Mouse (Mus musculus) midbrain, embryonic 13.5 days (tissue): ENCODE results near the gene Cdyl. TPM values are rescaled to one million over a fixed set of nuclear protein-coding genes. Genes with fewer than 3 reads are reported as not detected.
A peak's percentile ranks its signal among the peaks of the same experiment; 100 is the strongest.

Experiments
- ATAC-seq: fragments of 200-750 bp; cut with Nextera tagmentation; 2 replicates; pipeline ENCODE4 v1.8.0; 2017; ENCODE audit warnings: mild to moderate bottlenecking, moderate TSS enrichment, moderate library complexity
- H3K27ac ChIP-seq: fragments of 300-500 bp; sonication (generic); 2 replicates; pipeline ENCODE4 v1.5.1; 2015; ENCODE audit warnings: inconsistent platforms, mild to moderate bottlenecking, moderate library complexity
- H3K27me3 ChIP-seq: fragments of 300-500 bp; sonication (generic); 2 replicates; pipeline ENCODE4 v1.6.1; 2015; ENCODE audit warnings: mild to moderate bottlenecking, inconsistent platforms
- H3K36me3 ChIP-seq: fragments of 300-500 bp; sonication (generic); 2 replicates; pipeline ENCODE4 v1.6.1; 2015; ENCODE audit warnings: mild to moderate bottlenecking, inconsistent platforms
- H3K4me1 ChIP-seq: fragments of 300-500 bp; sonication (generic); replicated peaks from 2 replicates; pipeline ENCODE4 v1.6.1; 2015; ENCODE audit warnings: inconsistent platforms
- H3K4me2 ChIP-seq: fragments of 300-500 bp; sonication (generic); replicated peaks from 2 replicates; pipeline ENCODE4 v1.6.1; 2015; ENCODE audit warnings: moderate library complexity, mild to moderate bottlenecking, inconsistent platforms
- H3K4me3 ChIP-seq: fragments of 300-500 bp; sonication (generic); replicated peaks from 2 replicates; pipeline ENCODE4 v1.5.1; 2015; ENCODE audit warnings: mild to moderate bottlenecking, inconsistent platforms
- H3K9ac ChIP-seq: fragments of 300-500 bp; sonication (generic); replicated peaks from 2 replicates; pipeline ENCODE4 v1.6.1; 2015; ENCODE audit warnings: mild to moderate bottlenecking, inconsistent platforms
- H3K9me3 ChIP-seq: fragments of 300-500 bp; sonication (generic); 2 replicates; pipeline ENCODE4 v1.6.1; 2016; ENCODE audit warnings: mild to moderate bottlenecking, inconsistent platforms
- WGBS: fragments of 180-500 bp; shearing (Covaris S2); methylation state at CpG from one replicate; pipeline ENCODE4 v1.1.7; 2015; 5-methylcytosine and 5-hydroxymethylcytosine counted together
- polyA plus RNA-seq: library from polyadenylated mRNA; unstranded; fragments of >200 nt; fragmentation: Nextera tagmentation; extraction: Ambion mirVana; gene quantifications from 2 replicates; pipeline ENCODE4 v1.2.1, GENCODE M21; 2015

Gene Cdyl
- polyA plus RNA-seq, 1 experiment from 2014 or later, result 5.3 TPM

GRCm38 (mm10) chr13:35743196-35743595 lies 83.6 kb downstream of the Cdyl start:
- Histone ChIP-seq H3K27ac (no peak overlapping the region), H3K4me3 (peak overlapping the region; percentile 90)
- ATAC-seq, result no peak

GRCm38 (mm10) chr13:35749194-35749593 lies 89.6 kb downstream of the Cdyl start:
- Histone ChIP-seq H3K27ac (no peak overlapping the region), H3K4me1 (no peaks in the 10 kb centered on the region), H3K9me3 (peaks cover 28% of the 10 kb centered on the region), H3K4me2 (no peak overlapping the region), H3K36me3 (0 out of 2 replicates have a peak, but pooled peaks cover 3% of the 10 kb centered on the region), H3K27me3 (no peaks in the 10 kb centered on the region), H3K9ac (no peak overlapping the region), H3K4me3 (no peak overlapping the region)
- WGBS, result 87% methylated on average over 4 of the region's 4 CpGs
- no peak for ATAC-seq

More at GRCm38 (mm10) chr13:35743196-35743595, 83.6 kb downstream of the Cdyl start:
- Histone ChIP-seq H3K4me2 (peak overlapping the region; percentile 92), H3K36me3 (0 out of 2 replicates have a peak, but pooled peaks cover 3% of the 10 kb centered on the region), H3K4me1 (peaks cover 24% of the 10 kb centered on the region), H3K27me3 (peaks cover 28% of the 10 kb centered on the region), H3K9me3 (peaks cover 22% of the 10 kb centered on the region), H3K9ac (no peak overlapping the region)
- 63% methylated on average over 1 of the region's 1 CpGs for WGBS

GRCm38 (mm10) chr13:35749680-35750079 lies 90.0 kb downstream of the Cdyl start:
- Histone ChIP-seq H3K4me2 (no peak overlapping the region), H3K9ac (no peak overlapping the region), H3K9me3 (peaks cover 28% of the 10 kb centered on the region), H3K27me3 (no peaks in the 10 kb centered on the region), H3K36me3 (0 out of 2 replicates have a peak, but pooled peaks cover 3% of the 10 kb centered on the region), H3K4me3 (no peak overlapping the region), H3K4me1 (no peaks in the 10 kb centered on the region), H3K27ac (no peak overlapping the region)
- WGBS, result 88% methylated on average over 5 of the region's 5 CpGs
- ATAC-seq, result no peak

- Histone ChIP-seq H3K9ac (no peak overlapping the region), H3K4me2 (no peak overlapping the region), H3K9me3 (peaks cover 14% of the 10 kb centered on the region; the same call in 1 of the 2 replicates), H3K27me3 (no peaks in the 10 kb centered on the region), H3K27ac (no peak overlapping the region), H3K4me3 (no peak overlapping the region), H3K36me3 (no peaks in the 10 kb centered on the region), H3K4me1 (no peaks in the 10 kb centered on the region)
- 90% methylated on average over 7 of the region's 7 CpGs for WGBS
- ATAC-seq, result no peak
These were observed 92.4 kb downstream of the Cdyl start for GRCm38 (mm10) chr13:35752046-35752445.

- Histone ChIP-seq H3K27ac (no peak overlapping the region), H3K4me1 (no peaks in the 10 kb centered on the region), H3K4me2 (no peak overlapping the region), H3K27me3 (no peaks in the 10 kb centered on the region), H3K9me3 (no peaks in the 10 kb centered on the region), H3K4me3 (no peak overlapping the region), H3K9ac (no peak overlapping the region), H3K36me3 (no peaks in the 10 kb centered on the region)
- no peak for ATAC-seq
- 93% methylated on average over 6 of the region's 6 CpGs for WGBS
These were observed 95.4 kb downstream of the Cdyl start for GRCm38 (mm10) chr13:35755002-35755401.

- H3K27me3 ChIP-seq, result no peaks in the 10 kb centered on the region
These were observed 96.1 kb downstream of the Cdyl start for GRCm38 (mm10) chr13:35755655-35756283.

GRCm38 (mm10) chr13:35756393-35757338 lies 97.0 kb downstream of the Cdyl start:
- H3K4me2 ChIP-seq, result no peak overlapping the region
- H3K9me3 ChIP-seq, result no peaks in the 10 kb centered on the region
- no peak overlapping the region for H3K4me3 ChIP-seq
- H3K36me3 ChIP-seq, result no peaks in the 10 kb centered on the region
- H3K27me3 ChIP-seq, result no peaks in the 10 kb centered on the region
- no peak overlapping the region for H3K27ac ChIP-seq
- no peak overlapping the region for H3K9ac ChIP-seq
- 93% methylated on average over 21 of the region's 21 CpGs for WGBS
- no peak for ATAC-seq
- H3K4me1 ChIP-seq, result no peaks in the 10 kb centered on the region

More at GRCm38 (mm10) chr13:35755655-35756283, 96.1 kb downstream of the Cdyl start:
- Histone ChIP-seq H3K4me2 (no peak overlapping the region), H3K9ac (no peak overlapping the region), H3K9me3 (no peaks in the 10 kb centered on the region), H3K27ac (no peak overlapping the region), H3K36me3 (no peaks in the 10 kb centered on the region), H3K4me1 (no peaks in the 10 kb centered on the region), H3K4me3 (no peak overlapping the region)
- 84% methylated on average over 8 of the region's 8 CpGs for WGBS
- no peak for ATAC-seq

GRCm38 (mm10) chr13:35760372-35760771 lies 100.7 kb downstream of the Cdyl start:
- H3K4me3 ChIP-seq, result no peak overlapping the region
- H3K4me2 ChIP-seq, result no peak overlapping the region
- H3K36me3 ChIP-seq, result no peaks in the 10 kb centered on the region
- H3K9me3 ChIP-seq, result 0 out of 2 replicates have a peak, but pooled peaks cover 3% of the 10 kb centered on the region
- no peak for ATAC-seq
- H3K27me3 ChIP-seq, result no peaks in the 10 kb centered on the region
- H3K9ac ChIP-seq, result no peak overlapping the region
- H3K27ac ChIP-seq, result no peak overlapping the region
- H3K4me1 ChIP-seq, result peaks cover 2% of the 10 kb centered on the region; the same call in 1 of the 2 replicates
- WGBS, result 93% methylated on average over 2 of the region's 2 CpGs

GRCm38 (mm10) chr13:35764559-35764958 lies 104.9 kb downstream of the Cdyl start:
- 62% methylated on average over 3 of the region's 3 CpGs for WGBS
- H3K4me2 ChIP-seq, result no peak overlapping the region
- peaks cover 14% of the 10 kb centered on the region for H3K4me1 ChIP-seq
- H3K27me3 ChIP-seq, result no peaks in the 10 kb centered on the region
- no peaks in the 10 kb centered on the region for H3K36me3 ChIP-seq
- H3K9ac ChIP-seq, result no peak overlapping the region
- no peak for ATAC-seq
- 0 out of 2 replicates have a peak, but pooled peaks cover 3% of the 10 kb centered on the region for H3K9me3 ChIP-seq
- no peak overlapping the region for H3K4me3 ChIP-seq
- H3K27ac ChIP-seq, result no peak overlapping the region

- no peak overlapping the region for H3K4me2 ChIP-seq
- H3K4me1 ChIP-seq, result peaks cover 16% of the 10 kb centered on the region
- H3K36me3 ChIP-seq, result no peaks in the 10 kb centered on the region
- no peak overlapping the region for H3K4me3 ChIP-seq
- 0 out of 2 replicates have a peak, but pooled peaks cover 3% of the 10 kb centered on the region for H3K9me3 ChIP-seq
- ATAC-seq, result no peak
- no peak overlapping the region for H3K27ac ChIP-seq
- WGBS, result 21% methylated on average over 2 of the region's 2 CpGs
- H3K27me3 ChIP-seq, result no peaks in the 10 kb centered on the region
- no peak overlapping the region for H3K9ac ChIP-seq
These were observed 106.2 kb downstream of the Cdyl start for GRCm38 (mm10) chr13:35765817-35766216.

GRCm38 (mm10) chr13:35769673-35770072 lies 110.0 kb downstream of the Cdyl start:
- H3K36me3 ChIP-seq, result no peaks in the 10 kb centered on the region
- no peaks in the 10 kb centered on the region for H3K27me3 ChIP-seq
- H3K4me1 ChIP-seq, result peaks cover 16% of the 10 kb centered on the region
- H3K27ac ChIP-seq, result no peak overlapping the region
- 32% methylated on average over 2 of the region's 2 CpGs for whole genome bisulfite sequencing
- no peak overlapping the region for H3K9ac ChIP-seq
- H3K4me3 ChIP-seq, result no peak overlapping the region
- no peak for ATAC-seq
- H3K4me2 ChIP-seq, result no peak overlapping the region
- H3K9me3 ChIP-seq, result no peaks in the 10 kb centered on the region

GRCm38 (mm10) chr13:35770421-35770820 lies 110.8 kb downstream of the Cdyl start:
- whole genome bisulfite sequencing, result 88% methylated on average over 9 of the region's 9 CpGs
- Histone ChIP-seq H3K4me2 (no peak overlapping the region), H3K27me3 (no peaks in the 10 kb centered on the region), H3K9ac (no peak overlapping the region), H3K36me3 (no peaks in the 10 kb centered on the region), H3K4me1 (peaks cover 14% of the 10 kb centered on the region), H3K27ac (no peak overlapping the region), H3K9me3 (no peaks in the 10 kb centered on the region), H3K4me3 (no peak overlapping the region)
- ATAC-seq, result no peak
